Mouse (Mus musculus) megakaryocyte, embryonic 14.5 days (primary cell): Measurements from ENCODE around the gene Flrt2.

Experiments used
- FLI1 ChIP-seq: IDR thresholded peaks from 2 replicates; pipeline ENCODE4 v1.6.1; 2012; ENCODE audit warnings: low read length, inconsistent platforms, mixed read lengths
- GATA1 ChIP-seq: IDR thresholded peaks from 3 replicates; pipeline ENCODE4 v1.6.1; 2012; ENCODE audit warnings: mixed read lengths, low read length, inconsistent platforms, borderline replicate concordance

DNA sequence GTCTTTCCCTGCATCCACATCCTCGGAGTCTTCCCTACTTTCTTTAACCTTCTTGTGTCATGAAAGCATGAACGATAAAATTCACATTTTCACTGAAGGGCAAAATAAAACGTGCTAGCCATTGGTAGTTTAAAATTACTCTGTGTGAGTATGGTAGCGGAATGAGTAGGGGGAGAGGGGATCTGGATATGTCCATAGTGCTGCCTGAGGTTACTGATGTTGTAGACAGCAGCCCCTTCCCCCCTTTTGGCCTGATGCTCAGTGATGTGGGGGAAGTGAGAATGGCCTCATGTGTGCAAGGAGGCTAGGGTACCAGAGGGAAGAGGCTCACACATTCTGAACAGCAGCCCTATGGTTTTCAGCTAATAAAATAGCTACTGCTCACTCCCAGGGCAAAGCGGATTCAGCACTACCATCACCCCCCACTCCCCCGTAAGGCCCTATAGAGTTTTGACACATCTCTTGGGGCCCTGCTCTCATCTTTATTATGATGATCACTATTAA is 4.5 kb downstream of the Flrt2 start:
- TF ChIP-seq GATA1 = no peak
- TF ChIP-seq FLI1 = no peak
